11 mouse cellular contexts compared by ENCODE assay signal in the genomic region with DNA sequence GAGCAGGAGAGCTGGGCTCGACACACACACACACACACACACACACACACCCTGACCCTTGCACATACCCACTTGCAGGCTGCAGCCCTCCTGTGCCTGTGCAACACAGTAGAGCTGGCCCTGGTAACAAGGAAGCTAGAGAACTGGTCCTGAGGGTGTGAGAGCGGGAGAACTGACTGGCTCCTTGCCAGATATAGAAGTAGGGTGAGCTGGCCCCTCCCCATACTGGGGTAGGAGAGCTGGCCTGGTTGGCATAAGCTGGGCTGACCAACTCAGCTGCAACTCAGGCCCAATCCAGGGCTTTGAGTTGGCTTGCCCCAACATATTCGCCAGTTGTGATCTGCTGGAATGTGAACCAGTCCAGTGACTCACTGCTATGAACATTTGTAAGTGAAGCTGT. TPM values are rescaled to one million over a fixed set of nuclear protein-coding genes. Genes with fewer than 3 reads are reported as not detected.
DNase-seq lines count a peak whose midpoint lies in the region; ATAC-seq lines count a peak whose summit lies in the region.
"Had no signal": no experiment of that assay in that cellular context is flagged by ENCODE, and none has a peak within 500 bp of the region (broad histone marks: within the 10 kb centered on the region; RNA-seq: fewer than 3 reads in every experiment).

No protein-coding gene starts in this region.

- H3K4me3 ChIP-seq in midbrain, embryonic 11.5 days (ENCODE audit: low read depth, low read length), result no peak overlapping the region
- H3K4me3 ChIP-seq: embryonic facial prominence, embryonic 13.5 days; hindbrain, embryonic 15.5 days had no signal

- no peaks in the 10 kb centered on the region for H3K4me1 ChIP-seq in midbrain, embryonic 11.5 days (ENCODE audit: control insufficient read depth, insufficient read depth, low read length)
- H3K4me1 ChIP-seq: hindbrain, embryonic 15.5 days had no signal

- no peaks in the 10 kb centered on the region for H3K36me3 ChIP-seq in midbrain, embryonic 11.5 days (ENCODE audit: control insufficient read depth, insufficient read depth, low read length)
- H3K36me3 ChIP-seq: embryonic facial prominence, embryonic 13.5 days; hindbrain, embryonic 15.5 days had no signal

- H3K4me2 ChIP-seq in midbrain, embryonic 11.5 days, result no peak overlapping the region
- H3K4me2 ChIP-seq: embryonic facial prominence, embryonic 13.5 days; hindbrain, embryonic 15.5 days had no signal

- H3K27ac ChIP-seq in midbrain, embryonic 11.5 days (ENCODE audit: low read depth, low read length), result no peak overlapping the region
- H3K27ac ChIP-seq: embryonic facial prominence, embryonic 13.5 days; hindbrain, embryonic 15.5 days; macrophage had no signal

- no peaks in the 10 kb centered on the region for H3K27me3 ChIP-seq in midbrain, embryonic 11.5 days (ENCODE audit: control insufficient read depth, insufficient read depth, low read length)
- H3K27me3 ChIP-seq: embryonic facial prominence, embryonic 13.5 days; hindbrain, embryonic 15.5 days had no signal

- no peak for ATAC-seq in midbrain, embryonic 11.5 days (ENCODE audit: low FRiP score)

- no peak overlapping the region for H3K9ac ChIP-seq in midbrain, embryonic 11.5 days (ENCODE audit: low read length)
- H3K9ac ChIP-seq: embryonic facial prominence, embryonic 13.5 days; hindbrain, embryonic 15.5 days had no signal

- WGBS in midbrain, embryonic 11.5 days, result 80% methylated on average over 3 of the region's 3 CpGs

- H3K9me3 ChIP-seq in midbrain, embryonic 11.5 days (ENCODE audit: control insufficient read depth, low read length), result no peaks in the 10 kb centered on the region
- H3K9me3 ChIP-seq: embryonic facial prominence, embryonic 13.5 days; hindbrain, embryonic 15.5 days had no signal

- DNase-seq in retina, postnatal 1 day, result peak; percentile 75
- DNase-seq in retina, embryonic 14.5 days (ENCODE audit: low spot score), result no peak
- peak; percentile 87 for DNase-seq in fibroblast of lung, adult 2 months (ENCODE audit: low read depth)
- peak; percentile 42 to 63 for DNase-seq in kidney, postnatal 25 days
- DNase-seq in urinary bladder, postnatal 25 days (ENCODE audit: low spot score), result peak; percentile 39
- no peak for DNase-seq in midbrain, embryonic 11.5 days (ENCODE audit: low spot score, missing footprints)
- DNase-seq in embryo, embryonic 9.5 days (ENCODE audit: extremely low spot score), result no peak
- DNase-seq in gastrocnemius, adult 18-20 months (ENCODE audit: low spot score), result no peak

RNA-seq across cellular contexts. Expression of gene Sc5d, which starts 51.8 kb away (rescaled TPM):
- 60.0 and 67.2 TPM in 2 replicates for polyA plus RNA-seq in midbrain, embryonic 11.5 days (2014; fragmentation: Nextera tagmentation; extraction: Ambion mirVana)
- 10 to 100 TPM; 20.1 to 22.8 TPM for total RNA-seq in gastrocnemius, adult 18-20 months (2021)

Comparison
In these comparisons a context has a peak if more than half of its experiments do, and no peak if none do; other contexts are left out.
1. DNase-seq: peak in retina, postnatal 1 day (single experiment), fibroblast of lung, adult 2 months (single experiment), kidney, postnatal 25 days (2 of 2) and urinary bladder, postnatal 25 days (single experiment); none in retina, embryonic 14.5 days (single experiment), midbrain, embryonic 11.5 days (single experiment), embryo, embryonic 9.5 days (single experiment) and gastrocnemius, adult 18-20 months (single experiment).